Mouse (Mus musculus) heart, embryonic 13.5 days (tissue): ENCODE results near the gene Gm5901. TPM values are rescaled to one million over a fixed set of nuclear protein-coding genes. Genes with fewer than 3 reads are reported as not detected.

ENCODE experiments used
- ATAC-seq: fragments of 200-750 bp; cut with Nextera tagmentation; 2 replicates; pipeline ENCODE4 v1.8.0; 2017; ENCODE audit warnings: moderate TSS enrichment; ENCODE audit not compliant: insufficient number of reproducible peaks, low FRiP score, low TSS enrichment; ENCODE audit errors: extremely low read depth
- H3K27ac ChIP-seq: fragments of 300-500 bp; sonication (generic); replicated peaks from 2 replicates; pipeline ENCODE4 v1.5.1; 2015; ENCODE audit warnings: moderate library complexity, mild to moderate bottlenecking, inconsistent platforms
- H3K27me3 ChIP-seq: fragments of 300-500 bp; sonication (generic); replicated peaks from 2 replicates; pipeline ENCODE4 v1.6.1; 2015; ENCODE audit warnings: mild to moderate bottlenecking, inconsistent platforms
- H3K36me3 ChIP-seq: fragments of 300-500 bp; sonication (generic); 2 replicates; pipeline ENCODE4 v1.6.1; 2015; ENCODE audit warnings: mild to moderate bottlenecking, inconsistent platforms
- H3K4me1 ChIP-seq: fragments of 300-500 bp; sonication (generic); 2 replicates; pipeline ENCODE4 v1.6.1; 2015; ENCODE audit warnings: inconsistent platforms
- H3K4me2 ChIP-seq: fragments of 300-500 bp; sonication (generic); 2 replicates; pipeline ENCODE4 v1.6.1; 2015; ENCODE audit warnings: inconsistent platforms, mild to moderate bottlenecking, moderate library complexity
- H3K4me3 ChIP-seq: fragments of 300-500 bp; sonication (generic); 2 replicates; pipeline ENCODE4 v1.5.1; 2015; ENCODE audit warnings: moderate library complexity, mild to moderate bottlenecking, inconsistent platforms
- H3K9ac ChIP-seq: fragments of 300-500 bp; sonication (generic); 2 replicates; pipeline ENCODE4 v1.6.1; 2015; ENCODE audit warnings: inconsistent platforms, mild to moderate bottlenecking, moderate library complexity
- H3K9me3 ChIP-seq: fragments of 300-500 bp; sonication (generic); 2 replicates; pipeline ENCODE4 v1.6.1; 2016; ENCODE audit warnings: inconsistent platforms
- WGBS: fragments of 180-500 bp; shearing (Covaris S2); methylation state at CpG from one replicate; pipeline ENCODE4 v1.1.7; 2015; ENCODE audit warnings: mixed read lengths; 5-methylcytosine and 5-hydroxymethylcytosine counted together
- polyA plus RNA-seq: library from polyadenylated mRNA; unstranded; fragments of >200 nt; fragmentation: Nextera tagmentation; extraction: Ambion mirVana; gene quantifications from 2 replicates; pipeline ENCODE4 v1.2.1, GENCODE M21; 2015

Gene Gm5901
- polyA plus RNA-seq, 1 experiment from 2014 or later, result not detected

DNA sequence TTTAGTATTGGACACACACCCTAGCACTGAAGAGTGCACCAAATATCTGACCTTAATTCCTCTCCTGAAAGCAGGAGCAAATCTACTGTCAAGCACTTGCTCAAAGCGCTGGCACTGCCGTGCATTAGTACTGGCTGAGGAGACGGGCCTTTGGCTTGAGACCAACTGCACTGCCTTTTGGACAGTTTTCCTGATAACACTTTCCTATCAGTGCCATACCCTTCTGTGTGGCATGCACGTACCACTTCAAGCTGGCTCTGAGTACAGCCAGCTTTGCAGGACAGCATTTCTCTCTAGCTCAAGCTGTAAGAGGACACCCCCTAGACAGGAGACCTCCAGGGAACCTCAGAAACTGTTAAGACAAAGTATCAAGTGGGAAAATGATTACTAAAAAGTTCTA lies 1.3 kb upstream of the Gm5901 start:
- Histone ChIP-seq H3K27me3 (no peaks in the 10 kb centered on the region), H3K27ac (peak overlapping the region; percentile 66), H3K4me1 (peaks cover 14% of the 10 kb centered on the region), H3K36me3 (peaks cover 69% of the 10 kb centered on the region), H3K4me3 (no peak overlapping the region), H3K9me3 (no peaks in the 10 kb centered on the region), H3K4me2 (no peak overlapping the region), H3K9ac (0 out of 2 replicates have a peak overlapping the region, but pooled peaks have one; percentile 19)
- no peak; the same call in 1 of the 2 replicates for ATAC-seq
- 35% methylated on average over 4 of the region's 4 CpGs for WGBS

- peak overlapping the region; percentile 66 for H3K27ac ChIP-seq
- 85% methylated on average over 3 of the region's 3 CpGs for WGBS
- 0 out of 2 replicates have a peak overlapping the region, but pooled peaks have one; percentile 19 for H3K9ac ChIP-seq
These were observed 862 bp upstream of the Gm5901 start for GRCm38 (mm10) chr7:105373976-105374375.

DNA sequence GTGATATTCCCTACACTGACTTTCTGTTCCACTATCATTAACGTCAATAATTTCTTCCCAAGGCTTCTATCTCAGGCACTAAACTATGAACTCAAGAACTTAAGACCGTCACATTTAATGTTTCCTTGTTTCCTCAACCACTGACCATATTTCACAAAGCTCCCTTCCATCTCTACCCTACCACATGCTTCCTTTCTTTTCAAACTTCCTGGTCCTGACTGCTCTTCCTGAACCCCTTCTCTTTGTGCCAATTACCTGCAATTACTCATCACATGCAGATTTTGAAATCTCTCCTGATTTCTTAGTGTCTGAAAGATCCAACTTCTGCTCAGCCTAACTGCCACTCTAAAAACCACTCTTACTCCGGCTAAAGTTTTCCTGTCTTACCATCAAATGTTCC lies 5.5 kb downstream of the Gm5901 start:
- Histone ChIP-seq H3K27me3 (no peaks in the 10 kb centered on the region), H3K9me3 (no peaks in the 10 kb centered on the region), H3K4me2 (no peak overlapping the region), H3K4me3 (no peak overlapping the region), H3K27ac (no peak overlapping the region), H3K4me1 (no peaks in the 10 kb centered on the region), H3K9ac (no peak overlapping the region), H3K36me3 (peaks cover 94% of the 10 kb centered on the region)
- WGBS, result 89% methylated on average over 3 of the region's 3 CpGs
- ATAC-seq, result no peak

More at GRCm38 (mm10) chr7:105373976-105374375, 862 bp upstream of the Gm5901 start:
- Histone ChIP-seq H3K9me3 (no peaks in the 10 kb centered on the region), H3K36me3 (peaks cover 73% of the 10 kb centered on the region), H3K4me3 (no peak overlapping the region), H3K4me1 (peaks cover 14% of the 10 kb centered on the region), H3K27me3 (no peaks in the 10 kb centered on the region), H3K4me2 (no peak overlapping the region)
- ATAC-seq, result no peak

DNA sequence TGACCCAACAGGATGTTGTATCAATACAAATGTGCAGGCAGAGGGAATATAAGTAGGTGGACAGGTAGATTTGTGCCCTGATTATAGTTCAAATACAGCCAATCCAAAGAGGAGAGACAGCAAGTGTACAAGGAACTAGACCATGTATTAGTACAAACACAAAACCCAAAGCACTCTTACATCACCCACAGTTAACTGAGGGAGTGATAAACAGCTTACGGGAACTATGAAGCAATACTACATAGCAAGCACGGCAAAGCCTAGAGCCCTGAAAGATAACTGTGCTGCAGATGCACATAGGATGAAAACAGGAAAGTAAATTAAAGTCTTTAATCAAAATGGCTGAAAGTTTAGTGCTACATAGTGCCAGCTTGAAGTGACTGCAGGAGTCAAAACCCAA lies 12.9 kb downstream of the Gm5901 start:
- ATAC-seq, result no peak
- no peaks in the 10 kb centered on the region for H3K4me1 ChIP-seq
- no peak overlapping the region for H3K9ac ChIP-seq
- no peaks in the 10 kb centered on the region for H3K9me3 ChIP-seq
- WGBS, result 94% methylated on average over 2 of the region's 2 CpGs
- no peak overlapping the region for H3K4me2 ChIP-seq
- H3K36me3 ChIP-seq, result peaks cover 81% of the 10 kb centered on the region
- H3K4me3 ChIP-seq, result no peak overlapping the region
- no peaks in the 10 kb centered on the region for H3K27me3 ChIP-seq
- H3K27ac ChIP-seq, result no peak overlapping the region

DNA sequence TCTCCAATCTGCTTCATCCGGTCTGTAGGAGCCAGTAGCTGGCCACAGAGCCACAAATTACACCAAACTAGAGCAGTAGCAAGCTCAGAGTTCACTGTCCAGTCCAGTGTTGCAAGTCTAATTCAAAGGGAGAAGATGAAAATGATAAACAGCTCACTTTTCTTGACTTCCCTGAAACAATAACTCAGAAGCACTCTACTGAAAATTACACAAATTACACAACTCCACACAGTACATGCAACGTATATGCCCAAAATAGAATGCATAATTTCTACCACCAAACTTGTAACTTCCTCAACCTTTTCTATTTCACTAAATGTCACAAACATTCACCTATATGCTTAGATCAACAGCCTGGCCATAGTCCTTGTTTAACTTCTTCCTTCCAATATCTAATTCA lies 15.4 kb downstream of the Gm5901 start:
- H3K36me3 ChIP-seq, result peaks cover 72% of the 10 kb centered on the region
- no peak overlapping the region for H3K4me2 ChIP-seq
- ATAC-seq, result no peak
- H3K27me3 ChIP-seq, result no peaks in the 10 kb centered on the region
- no peaks in the 10 kb centered on the region for H3K9me3 ChIP-seq
- no peak overlapping the region for H3K4me3 ChIP-seq
- WGBS, result 88% methylated on average over 2 of the region's 2 CpGs
- no peak overlapping the region for H3K27ac ChIP-seq
- H3K4me1 ChIP-seq, result no peaks in the 10 kb centered on the region
- no peak overlapping the region for H3K9ac ChIP-seq

GRCm38 (mm10) chr7:105394606-105395005 lies 19.8 kb downstream of the Gm5901 start:
- no peak overlapping the region for H3K9ac ChIP-seq
- no peaks in the 10 kb centered on the region for H3K27me3 ChIP-seq
- no peaks in the 10 kb centered on the region for H3K9me3 ChIP-seq
- H3K4me3 ChIP-seq, result no peak overlapping the region
- ATAC-seq, result no peak
- no peak overlapping the region for H3K27ac ChIP-seq
- H3K36me3 ChIP-seq, result peaks cover 34% of the 10 kb centered on the region
- WGBS, result 88% methylated on average over 1 of the region's 1 CpGs
- H3K4me1 ChIP-seq, result peaks cover 20% of the 10 kb centered on the region
- H3K4me2 ChIP-seq, result no peak overlapping the region

DNA sequence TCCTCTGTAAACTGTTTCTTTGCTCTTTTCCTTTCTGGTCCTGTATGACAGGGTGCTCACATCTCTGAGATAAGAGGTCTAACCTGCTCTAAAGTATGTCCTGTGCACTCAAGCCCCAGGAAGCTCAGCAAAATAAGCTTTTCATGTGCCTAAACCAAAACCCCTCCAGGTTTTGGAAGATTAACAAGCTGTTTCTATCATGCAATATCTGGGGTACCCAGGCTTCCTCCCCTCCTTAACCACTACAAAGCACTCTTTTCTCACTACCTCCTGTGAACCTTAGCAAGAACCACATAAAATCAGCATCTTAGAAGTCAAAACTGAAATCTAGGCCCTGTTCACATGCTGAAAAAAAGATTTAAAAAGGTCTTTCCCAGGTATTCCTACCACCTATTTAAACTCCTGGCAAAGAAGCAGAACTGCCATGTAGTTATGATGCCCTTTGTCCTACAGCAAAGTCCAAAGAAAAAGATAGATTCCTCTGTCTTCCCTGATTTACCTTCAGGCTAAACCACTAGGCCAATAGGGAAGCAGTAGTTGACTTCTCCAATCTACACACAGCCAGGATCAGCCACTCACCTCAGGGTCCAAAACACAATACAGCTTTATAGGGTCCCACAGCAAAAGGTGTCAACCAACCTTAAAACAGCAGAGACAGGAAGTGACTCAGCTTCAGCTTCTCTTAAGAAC lies 20.4 kb downstream of the Gm5901 start:
- H3K4me2 ChIP-seq, result no peak overlapping the region
- peaks cover 20% of the 10 kb centered on the region for H3K4me1 ChIP-seq
- H3K9me3 ChIP-seq, result no peaks in the 10 kb centered on the region
- no peak overlapping the region for H3K4me3 ChIP-seq
- H3K9ac ChIP-seq, result no peak overlapping the region
- H3K27me3 ChIP-seq, result no peaks in the 10 kb centered on the region
- peaks cover 28% of the 10 kb centered on the region for H3K36me3 ChIP-seq
- H3K27ac ChIP-seq, result no peak overlapping the region
- no peak for ATAC-seq

DNA sequence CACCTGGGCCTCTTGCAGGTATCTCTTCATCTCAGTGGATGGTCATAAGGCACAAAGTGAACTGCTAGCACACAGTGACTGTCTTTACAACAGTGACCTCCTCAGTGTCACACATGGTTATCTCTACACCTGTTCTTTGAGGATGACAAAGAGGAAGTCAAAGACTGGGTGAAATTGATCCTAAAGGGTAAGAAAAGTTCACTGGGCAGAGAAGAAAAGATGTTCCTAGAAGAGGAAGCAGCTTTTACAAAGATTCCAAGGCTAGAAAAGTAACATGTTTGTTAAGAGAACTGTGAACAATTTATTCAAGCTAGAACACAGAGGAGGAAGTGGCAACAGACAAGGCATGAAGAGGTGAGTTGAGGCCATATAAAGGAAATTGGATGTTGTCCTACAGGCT lies 21.3 kb downstream of the Gm5901 start:
- H3K27ac ChIP-seq, result no peak overlapping the region
- H3K4me1 ChIP-seq, result peaks cover 26% of the 10 kb centered on the region
- H3K4me2 ChIP-seq, result no peak overlapping the region
- H3K36me3 ChIP-seq, result peaks cover 28% of the 10 kb centered on the region
- no peak for ATAC-seq
- no peaks in the 10 kb centered on the region for H3K9me3 ChIP-seq
- no peak overlapping the region for H3K4me3 ChIP-seq
- no peaks in the 10 kb centered on the region for H3K27me3 ChIP-seq
- H3K9ac ChIP-seq, result no peak overlapping the region

- ATAC-seq, result no peak
- Histone ChIP-seq H3K9ac (peak overlapping the region; percentile 96), H3K4me2 (peak overlapping the region; percentile 87), H3K4me3 (peak overlapping the region; percentile 91), H3K27me3 (no peaks in the 10 kb centered on the region), H3K27ac (peak overlapping the region; percentile 70), H3K4me1 (peaks cover 27% of the 10 kb centered on the region), H3K9me3 (no peaks in the 10 kb centered on the region), H3K36me3 (peaks cover 8% of the 10 kb centered on the region)
- 2% methylated on average over 25 of the region's 25 CpGs for WGBS
These were observed 24.5 kb downstream of the Gm5901 start for GRCm38 (mm10) chr7:105399058-105399934.

- Histone ChIP-seq H3K36me3 (peaks cover 4% of the 10 kb centered on the region), H3K9me3 (no peaks in the 10 kb centered on the region), H3K4me2 (peak within 1 kb of the TSS; percentile 87)
These were observed 25.2 kb downstream of the Gm5901 start, which contains the start of gene Fam160a2 for GRCm38 (mm10) chr7:105399935-105400624. Gene Fam160a2, minus strand, starts transcription at chr7:105400054.

GRCm38 (mm10) chr7:105404268-105404667 lies 29.4 kb downstream of the Gm5901 start, which contains the start of gene Cnga4:
Gene Cnga4, plus strand, starts transcription at chr7:105404568.
- Histone ChIP-seq H3K4me3 (no peak within 1 kb of the TSS), H3K9me3 (no peaks in the 10 kb centered on the region), H3K36me3 (no peaks in the 10 kb centered on the region), H3K4me2 (no peak within 1 kb of the TSS), H3K27me3 (no peaks in the 10 kb centered on the region), H3K9ac (no peak within 1 kb of the TSS), H3K27ac (no peak within 1 kb of the TSS), H3K4me1 (peaks cover 9% of the 10 kb centered on the region)
- ATAC-seq, result no peak
- 69% methylated on average over 5 of the region's 5 CpGs for WGBS

More at GRCm38 (mm10) chr7:105399935-105400624, 25.2 kb downstream of the Gm5901 start, which contains the start of gene Fam160a2:
- peak; percentile 97 for ATAC-seq
- 0% methylated on average over 55 of the region's 55 CpGs for WGBS
- Histone ChIP-seq H3K27me3 (no peaks in the 10 kb centered on the region), H3K9ac (peak within 1 kb of the TSS; percentile 96), H3K27ac (peak within 1 kb of the TSS; percentile 89), H3K4me3 (peak within 1 kb of the TSS; percentile 91), H3K4me1 (peaks cover 27% of the 10 kb centered on the region)
